Mouse (Mus musculus): Measurements from ENCODE around the gene Ust.

Ust gene

GRCm38 (mm10) chr10:8224641-8225040, 294.0 kb downstream of the Ust start:
- DNase-seq (ENCODE audit: low spot score): no peak

- no peak for DNase-seq (ENCODE audit: low spot score)
These were observed 294.6 kb downstream of the Ust start for GRCm38 (mm10) chr10:8224046-8224445.

- no peak for DNase-seq (ENCODE audit: low spot score)
These were observed 301.7 kb downstream of the Ust start for GRCm38 (mm10) chr10:8216946-8217345.

GRCm38 (mm10) chr10:8215181-8215580, 303.4 kb downstream of the Ust start:
- DNase-seq (ENCODE audit: low spot score): no peak

- DNase-seq (ENCODE audit: low spot score): no peak
These were observed 304.7 kb downstream of the Ust start for GRCm38 (mm10) chr10:8213906-8214421.

- DNase-seq (ENCODE audit: low spot score): no peak
These were observed 305.2 kb downstream of the Ust start for GRCm38 (mm10) chr10:8213266-8213905.

- DNase-seq (ENCODE audit: low spot score): no peak
These were observed 305.9 kb downstream of the Ust start for GRCm38 (mm10) chr10:8212611-8213226.

- no peak for DNase-seq (ENCODE audit: low spot score)
These were observed 306.9 kb downstream of the Ust start for GRCm38 (mm10) chr10:8211694-8212093.

- DNase-seq (ENCODE audit: low spot score): no peak
These were observed 308.3 kb downstream of the Ust start for GRCm38 (mm10) chr10:8210366-8210765.

GRCm38 (mm10) chr10:8207358-8207757, 311.3 kb downstream of the Ust start:
- no peak for DNase-seq (ENCODE audit: low spot score)

- no peak for DNase-seq (ENCODE audit: low spot score)
These were observed 314.9 kb downstream of the Ust start for GRCm38 (mm10) chr10:8203681-8204080.

- DNase-seq (ENCODE audit: low spot score): no peak
These were observed 318.8 kb downstream of the Ust start for GRCm38 (mm10) chr10:8199816-8200215.

- no peak for DNase-seq (ENCODE audit: low spot score)
These were observed 319.4 kb downstream of the Ust start for GRCm38 (mm10) chr10:8199026-8199756.

GRCm38 (mm10) chr10:8197661-8198060, 321.0 kb downstream of the Ust start:
- DNase-seq (ENCODE audit: low spot score): no peak

- peak; percentile 48 for DNase-seq (ENCODE audit: low spot score)
These were observed 322.3 kb downstream of the Ust start for GRCm38 (mm10) chr10:8196300-8196699.

GRCm38 (mm10) chr10:8195730-8196129, 322.9 kb downstream of the Ust start:
- no peak for DNase-seq (ENCODE audit: low spot score)

GRCm38 (mm10) chr10:8189331-8189981, 329.2 kb downstream of the Ust start:
- no peak for DNase-seq (ENCODE audit: low spot score)

GRCm38 (mm10) chr10:8185586-8185985, 333.0 kb downstream of the Ust start:
- DNase-seq (ENCODE audit: low spot score): no peak

GRCm38 (mm10) chr10:8184711-8185110, 333.9 kb downstream of the Ust start:
- no peak for DNase-seq (ENCODE audit: low spot score)

- no peak for DNase-seq (ENCODE audit: low spot score)
These were observed 335.5 kb downstream of the Ust start for GRCm38 (mm10) chr10:8183171-8183570.

GRCm38 (mm10) chr10:8181596-8182185, 336.9 kb downstream of the Ust start:
- no peak for DNase-seq (ENCODE audit: low spot score)

GRCm38 (mm10) chr10:8177618-8178017, 341.0 kb downstream of the Ust start:
- no peak for DNase-seq (ENCODE audit: low spot score)

Data from urinary bladder, postnatal 25 days (tissue).